Mouse (Mus musculus) neural tube, embryonic 14.5 days (tissue): ENCODE measurements around the gene Aoc2. TPM values are rescaled to one million over a fixed set of nuclear protein-coding genes. Genes with fewer than 3 reads are reported as not detected.

Experiments
- ATAC-seq: fragments of 200-750 bp; cut with Nextera tagmentation; 2 replicates; pipeline ENCODE4 v1.8.0; 2017; ENCODE audit warnings: low read depth, mild to moderate bottlenecking, moderate TSS enrichment, moderate library complexity
- H3K27ac ChIP-seq: fragments of 300-500 bp; sonication (generic); 2 replicates; pipeline ENCODE4 v1.5.1; 2014; ENCODE audit warnings: low read depth, mild to moderate bottlenecking, control low read depth, low read length, moderate library complexity, mixed read lengths
- H3K27me3 ChIP-seq: fragments of 300-500 bp; sonication (generic); 2 replicates; pipeline ENCODE4 v1.6.1; 2014; ENCODE audit warnings: low read length; ENCODE audit not compliant: control insufficient read depth, insufficient read depth
- H3K36me3 ChIP-seq: fragments of 300-500 bp; sonication (generic); 2 replicates; pipeline ENCODE4 v1.6.1; 2014; ENCODE audit warnings: low read length, mixed read lengths; ENCODE audit not compliant: control insufficient read depth, insufficient read depth
- H3K4me1 ChIP-seq: fragments of 300-500 bp; sonication (generic); 2 replicates; pipeline ENCODE4 v1.6.1; 2014; ENCODE audit warnings: low read length; ENCODE audit not compliant: control insufficient read depth, insufficient read depth
- H3K4me2 ChIP-seq: fragments of 300-500 bp; sonication (generic); 2 replicates; pipeline ENCODE4 v1.6.1; 2014; ENCODE audit warnings: mild to moderate bottlenecking, low read depth, low read length, control low read depth
- H3K4me3 ChIP-seq: fragments of 300-500 bp; sonication (generic); 2 replicates; pipeline ENCODE4 v1.5.1; 2014; ENCODE audit warnings: low read depth, low read length, control low read depth, mixed read lengths
- H3K9ac ChIP-seq: fragments of 300-500 bp; sonication (generic); replicated peaks from 2 replicates; pipeline ENCODE4 v1.6.1; 2014; ENCODE audit warnings: low read depth, mild to moderate bottlenecking, control low read depth, low read length, mixed read lengths
- H3K9me3 ChIP-seq: fragments of 300-500 bp; sonication (generic); 2 replicates; pipeline ENCODE4 v1.6.1; 2016; ENCODE audit warnings: low read length; ENCODE audit not compliant: control insufficient read depth
- WGBS: fragments of 180-500 bp; shearing (Covaris S2); extraction: QIAGEN DNeasy Blood & Tissue Kit; methylation state at CpG from one replicate; pipeline ENCODE4 v1.1.7; 2014; 5-methylcytosine and 5-hydroxymethylcytosine counted together
- polyA plus RNA-seq: library from polyadenylated mRNA; unstranded; fragments of >200 nt; fragmentation: Nextera tagmentation; extraction: Ambion mirVana; gene quantifications from 2 replicates; pipeline ENCODE4 v1.2.1, GENCODE M21; 2014

Aoc2 gene
- polyA plus RNA-seq, result 1.7 and 2.0 TPM in 2 replicates

GRCm38 (mm10) chr11:101324763-101325162 lies at the start of gene Aoc2:
Gene Aoc2, plus strand, starts transcription at chr11:101325063.
- no peak within 1 kb of the TSS for H3K27ac ChIP-seq
- H3K27me3 ChIP-seq, result no peaks in the 10 kb centered on the region
- H3K36me3 ChIP-seq, result peaks cover 58% of the 10 kb centered on the region
- no peak within 1 kb of the TSS for H3K4me2 ChIP-seq
- 94% methylated on average over 5 of the region's 5 CpGs for WGBS
- H3K4me1 ChIP-seq, result no peaks in the 10 kb centered on the region
- ATAC-seq, result no peak
- no peak within 1 kb of the TSS for H3K4me3 ChIP-seq
- H3K9ac ChIP-seq, result no peak within 1 kb of the TSS
- no peaks in the 10 kb centered on the region for H3K9me3 ChIP-seq

GRCm38 (mm10) chr11:101275309-101275708 lies 49.6 kb upstream of the Aoc2 start:
- Histone ChIP-seq H3K4me1 (peaks cover 17% of the 10 kb centered on the region), H3K4me2 (no peak overlapping the region), H3K9me3 (no peaks in the 10 kb centered on the region), H3K9ac (no peak overlapping the region), H3K36me3 (no peaks in the 10 kb centered on the region), H3K27me3 (no peaks in the 10 kb centered on the region), H3K27ac (no peak overlapping the region), H3K4me3 (no peak overlapping the region)
- WGBS, result 80% methylated on average over 4 of the region's 4 CpGs
- ATAC-seq, result no peak

GRCm38 (mm10) chr11:101276319-101277070 lies 48.4 kb upstream of the Aoc2 start:
- Histone ChIP-seq H3K36me3 (no peaks in the 10 kb centered on the region), H3K4me3 (peak overlapping the region; percentile 3; the same call in 1 of the 2 replicates), H3K9ac (no peak overlapping the region), H3K9me3 (no peaks in the 10 kb centered on the region), H3K27me3 (no peaks in the 10 kb centered on the region), H3K27ac (no peak overlapping the region), H3K4me1 (peaks cover 17% of the 10 kb centered on the region), H3K4me2 (no peak overlapping the region; the same call in 1 of the 2 replicates)
- ATAC-seq, result no peak
- WGBS, result 26% methylated on average over 27 of the region's 27 CpGs

- WGBS, result 60% methylated on average over 12 of the region's 12 CpGs
- H3K9me3 ChIP-seq, result no peaks in the 10 kb centered on the region
- ATAC-seq, result no peak
Measured at GRCm38 (mm10) chr11:101277381-101278222, 47.3 kb upstream of the Aoc2 start.

GRCm38 (mm10) chr11:101278223-101279192 lies 46.4 kb upstream of the Aoc2 start, which contains the start of the genes Cntd1 and Coa3:
Gene Cntd1, plus strand, starts transcription at chr11:101279012.
Gene Coa3, minus strand, starts transcription at chr11:101279114.
- peak; percentile 96 for ATAC-seq
- Histone ChIP-seq H3K36me3 (no peaks in the 10 kb centered on the region), H3K4me2 (peak within 1 kb of the TSS; percentile 82), H3K9ac (peak within 1 kb of the TSS; percentile 65), H3K27me3 (no peaks in the 10 kb centered on the region), H3K4me1 (peaks cover 17% of the 10 kb centered on the region), H3K4me3 (peak within 1 kb of the TSS; percentile 67), H3K27ac (0 out of 2 replicates have a peak within 1 kb of the TSS, but pooled peaks have one; percentile 23), H3K9me3 (no peaks in the 10 kb centered on the region)
- 11% methylated on average over 45 of the region's 45 CpGs for WGBS

More at GRCm38 (mm10) chr11:101277381-101278222, 47.3 kb upstream of the Aoc2 start:
- Histone ChIP-seq H3K4me1 (peaks cover 17% of the 10 kb centered on the region), H3K4me2 (peak overlapping the region; percentile 82), H3K27me3 (no peaks in the 10 kb centered on the region), H3K9ac (no peak overlapping the region), H3K27ac (no peak overlapping the region), H3K4me3 (peak overlapping the region; percentile 67), H3K36me3 (no peaks in the 10 kb centered on the region)

GRCm38 (mm10) chr11:101279193-101279569 lies 45.7 kb upstream of the Aoc2 start:
- no peaks in the 10 kb centered on the region for H3K9me3 ChIP-seq
- peak overlapping the region; percentile 67 for H3K4me3 ChIP-seq
- no peak overlapping the region for H3K27ac ChIP-seq
- no peaks in the 10 kb centered on the region for H3K36me3 ChIP-seq
- H3K27me3 ChIP-seq, result no peaks in the 10 kb centered on the region
- peaks cover 17% of the 10 kb centered on the region for H3K4me1 ChIP-seq
- H3K9ac ChIP-seq, result no peak overlapping the region
- ATAC-seq, result peak; percentile 23
- peak overlapping the region; percentile 82 for H3K4me2 ChIP-seq
- 61% methylated on average over 14 of the region's 14 CpGs for WGBS

- Histone ChIP-seq H3K4me2 (no peak overlapping the region), H3K9ac (no peak overlapping the region), H3K36me3 (no peaks in the 10 kb centered on the region), H3K4me1 (peaks cover 17% of the 10 kb centered on the region), H3K4me3 (no peak overlapping the region), H3K9me3 (no peaks in the 10 kb centered on the region), H3K27ac (no peak overlapping the region), H3K27me3 (no peaks in the 10 kb centered on the region)
- no peak for ATAC-seq
- WGBS, result 38% methylated on average over 7 of the region's 7 CpGs
Measured at GRCm38 (mm10) chr11:101280837-101281236, 44.0 kb upstream of the Aoc2 start.

GRCm38 (mm10) chr11:101282896-101283295 lies 42.0 kb upstream of the Aoc2 start:
- Histone ChIP-seq H3K36me3 (peaks cover 9% of the 10 kb centered on the region; the same call in 1 of the 2 replicates), H3K27me3 (no peaks in the 10 kb centered on the region), H3K9me3 (no peaks in the 10 kb centered on the region), H3K4me1 (peaks cover 5% of the 10 kb centered on the region), H3K4me3 (no peak overlapping the region), H3K4me2 (no peak overlapping the region), H3K27ac (no peak overlapping the region), H3K9ac (no peak overlapping the region)
- 15% methylated on average over 5 of the region's 5 CpGs for WGBS
- no peak for ATAC-seq
